Mouse (Mus musculus): ENCODE data around the gene Zbtb40. TPM values are rescaled to one million over a fixed set of nuclear protein-coding genes. Genes with fewer than 3 reads are reported as not detected.

The Zbtb40 gene
- total and polyA plus RNA-seq, 3 experiments: 2.7 to 7.1 (median 6.7) TPM

DNA sequence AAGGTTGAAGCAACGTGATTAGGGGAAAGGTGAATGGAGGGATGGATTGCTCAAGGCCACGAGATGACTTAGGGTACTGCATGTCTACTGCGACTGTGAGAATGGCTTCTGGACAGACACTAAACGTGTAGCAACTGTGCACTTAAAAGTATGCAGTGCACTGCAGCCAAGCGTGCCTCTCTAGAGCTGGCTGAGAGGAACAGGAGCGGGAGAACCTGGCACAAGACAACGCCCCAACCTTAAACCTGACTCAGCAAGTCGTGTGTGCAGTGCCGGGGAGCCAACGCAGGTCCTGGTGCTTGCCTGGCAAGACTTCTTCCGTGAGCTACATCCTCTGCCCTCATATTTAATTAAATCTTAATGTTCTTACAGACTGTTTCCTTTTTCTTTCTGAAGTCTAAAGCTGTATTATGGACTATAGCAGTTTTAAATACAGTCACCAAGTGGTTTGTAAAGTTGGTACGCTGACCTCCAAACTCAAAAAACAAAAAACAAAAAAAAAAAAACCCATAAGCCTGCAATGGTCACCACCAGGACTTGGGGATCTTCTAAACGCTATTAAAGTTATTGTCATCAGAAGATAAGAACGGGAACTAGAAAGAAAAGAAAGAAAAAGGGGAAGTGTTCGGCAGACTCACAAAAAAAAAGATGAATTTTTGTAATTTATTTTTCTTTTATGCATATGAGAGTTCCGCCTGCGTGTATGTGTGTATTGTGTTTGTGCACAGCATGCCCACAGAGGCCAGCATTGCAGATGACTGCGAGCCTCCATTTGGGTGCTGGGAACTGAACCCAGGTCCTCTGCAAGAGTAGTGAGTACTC, 33.7 kb downstream of the Zbtb40 start:
- Histone ChIP-seq H3K4me2 (ENCODE audit: insufficient read depth, low read depth, poor library complexity, severe bottlenecking) (no peak overlapping the region), H3K79me2 (replicated peaks; ENCODE audit: control insufficient read depth, extremely low read depth, insufficient read depth, poor library complexity, severe bottlenecking) (no peaks in the 10 kb centered on the region), H3K4me3 (replicated peaks in 1 of 3; ENCODE audit: low read depth in 2 of 3, low read length in 2 of 3, poor library complexity in 1 of 3) (no peak overlapping the region), H3K36me3 (replicated peaks in 1 of 2; ENCODE audit: control insufficient read depth in 1 of 2, insufficient read depth in 1 of 2, low read length in 1 of 2) (peaks cover 21 to 79% of the 10 kb centered on the region in 2 experiments), H3K4me1 (ENCODE audit: control insufficient read depth in 1 of 2, insufficient read depth in 2 of 2) (no peaks in the 10 kb centered on the region), H3K27me3 (replicated peaks) (no peaks in the 10 kb centered on the region), H3K27ac (ENCODE audit: insufficient read depth, low read depth) (no peak overlapping the region), H3K9ac (ENCODE audit: insufficient read depth, low read depth) (no peak overlapping the region), H3K9me3 (replicated peaks; ENCODE audit: low read length) (no peaks in the 10 kb centered on the region)
- DNase-seq (ENCODE audit: extremely low read depth): no peak
- in situ Hi-C loops (cut with MboI; ENCODE audit: low pct_ligation_motif_present, low pct_unique_long_range_greater_than_20kb, low sequenced_read_pairs) (no loop called here), dilution Hi-C loops (cut with MboI; ENCODE audit: extremely low pct_ligation_motif_present, extremely low pct_unique_long_range_greater_than_20kb, low sequenced_read_pairs) (no loop called here)
- no peak for TF ChIP-seq MAX (IDR thresholded peaks at IDR 0.05; ENCODE audit: low read length)
- TF ChIP-seq ZNF384 (IDR thresholded peaks at IDR 0.05; ENCODE audit: low read depth, low read length): no peak
- TF ChIP-seq TCF12 (IDR thresholded peaks at IDR 0.05; ENCODE audit: low read depth, low read length): no peak
- no peak for TF ChIP-seq NELFE (IDR thresholded peaks at IDR 0.05; ENCODE audit: low read depth, low read length)
- no peak for TF ChIP-seq CTCF (conservative IDR thresholded peaks at IDR 0.05 in 1 of 2, IDR thresholded peaks at IDR 0.05 in 1 of 2; ENCODE audit: low read depth in 2 of 2, low read length in 2 of 2)
- TF ChIP-seq SMC3 (IDR thresholded peaks at IDR 0.05; ENCODE audit: low read depth, low read length): no peak
- TF ChIP-seq MAZ (IDR thresholded peaks at IDR 0.05; ENCODE audit: low read depth, low read length): no peak
- no peak for TF ChIP-seq ZMIZ1 (IDR thresholded peaks at IDR 0.05; ENCODE audit: low read depth, low read length)
- no peak for TF ChIP-seq MYC (IDR thresholded peaks at IDR 0.05; ENCODE audit: low read depth, low read length)
- no peak for TF ChIP-seq RCOR1 (conservative IDR thresholded peaks at IDR 0.05; ENCODE audit: low read depth, low read length)
- TF ChIP-seq CHD1 (IDR thresholded peaks at IDR 0.05; ENCODE audit: low read depth, low read length): no peak
- TF ChIP-seq NRF1 (IDR thresholded peaks at IDR 0.05; ENCODE audit: low read depth, low read length): no peak
- TF ChIP-seq PAX5 (IDR thresholded peaks at IDR 0.05; ENCODE audit: low read length): no peak
- no peak for TF ChIP-seq HCFC1 (IDR thresholded peaks at IDR 0.05; ENCODE audit: low read depth, low read length)
- no peak for TF ChIP-seq UBTF (IDR thresholded peaks at IDR 0.05; ENCODE audit: low read depth, low read length)
- TF ChIP-seq GABPA (IDR thresholded peaks at IDR 0.05; ENCODE audit: insufficient replicate concordance, low read depth, low read length): no peak
- no peak for TF ChIP-seq E2F4 (IDR thresholded peaks at IDR 0.05; ENCODE audit: insufficient replicate concordance, low read depth, low read length)
- no peak for TF ChIP-seq RAD21 (IDR thresholded peaks at IDR 0.05; ENCODE audit: low read depth, low read length)
- TF ChIP-seq TBP (conservative IDR thresholded peaks at IDR 0.05; ENCODE audit: low read depth, low read length): no peak
- TF ChIP-seq JUND (conservative IDR thresholded peaks at IDR 0.05; ENCODE audit: low read depth, low read length): no peak

DNA sequence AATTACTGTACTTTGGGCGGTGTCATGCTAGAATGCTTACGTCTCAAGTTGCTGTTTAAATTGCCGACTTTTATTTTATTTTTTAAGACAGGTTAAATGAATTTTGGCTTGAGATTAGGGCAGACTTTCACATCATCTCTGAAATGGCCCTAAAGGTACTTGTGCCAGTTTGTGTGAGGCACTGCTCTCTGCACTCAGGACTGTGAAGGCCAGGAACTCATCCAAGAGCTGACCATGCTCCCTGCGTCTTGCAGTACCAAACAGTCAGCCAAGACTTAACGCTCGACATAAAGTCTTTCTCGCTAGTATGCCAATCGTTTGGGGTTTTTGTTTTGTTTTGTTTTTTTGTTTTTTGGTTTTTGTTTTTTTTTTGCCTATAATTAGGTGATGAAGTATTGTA, 34.5 kb downstream of the Zbtb40 start:
- H3K4me1 ChIP-seq (ENCODE audit: control insufficient read depth in 1 of 2, insufficient read depth in 2 of 2): no peaks in the 10 kb centered on the region
- no peaks in the 10 kb centered on the region for H3K9me3 ChIP-seq (replicated peaks; ENCODE audit: low read length)
- H3K4me3 ChIP-seq (replicated peaks in 1 of 3; ENCODE audit: low read depth in 2 of 3, low read length in 2 of 3, poor library complexity in 1 of 3): no peak overlapping the region
- in situ Hi-C loops (cut with MboI; ENCODE audit: low pct_ligation_motif_present, low pct_unique_long_range_greater_than_20kb, low sequenced_read_pairs) (no loop called here), dilution Hi-C loops (cut with MboI; ENCODE audit: extremely low pct_ligation_motif_present, extremely low pct_unique_long_range_greater_than_20kb, low sequenced_read_pairs) (no loop called here)
- no peak overlapping the region for H3K27ac ChIP-seq (ENCODE audit: insufficient read depth, low read depth)
- no peak overlapping the region for H3K9ac ChIP-seq (ENCODE audit: insufficient read depth, low read depth)
- no peak for TF ChIP-seq TBP (conservative IDR thresholded peaks at IDR 0.05; ENCODE audit: low read depth, low read length)
- no peak for TF ChIP-seq UBTF (IDR thresholded peaks at IDR 0.05; ENCODE audit: low read depth, low read length)
- TF ChIP-seq ZKSCAN1 (IDR thresholded peaks at IDR 0.05; ENCODE audit: borderline replicate concordance, low read depth, low read length): no peak
- no peak for TF ChIP-seq ZC3H11A (IDR thresholded peaks at IDR 0.05; ENCODE audit: low read depth, low read length)
- TF ChIP-seq E2F4 (IDR thresholded peaks at IDR 0.05; ENCODE audit: insufficient replicate concordance, low read depth, low read length): no peak
- TF ChIP-seq RAD21 (IDR thresholded peaks at IDR 0.05; ENCODE audit: low read depth, low read length): no peak
- no peak for TF ChIP-seq HCFC1 (IDR thresholded peaks at IDR 0.05; ENCODE audit: low read depth, low read length)
- DNase-seq (ENCODE audit: extremely low read depth): no peak
- H3K27me3 ChIP-seq (replicated peaks): no peaks in the 10 kb centered on the region
- H3K79me2 ChIP-seq (replicated peaks; ENCODE audit: control insufficient read depth, extremely low read depth, insufficient read depth, poor library complexity, severe bottlenecking): no peaks in the 10 kb centered on the region
- no peak overlapping the region for H3K4me2 ChIP-seq (ENCODE audit: insufficient read depth, low read depth, poor library complexity, severe bottlenecking)
- peaks cover 21 to 83% of the 10 kb centered on the region in 2 experiments for H3K36me3 ChIP-seq (replicated peaks in 1 of 2; ENCODE audit: control insufficient read depth in 1 of 2, insufficient read depth in 1 of 2, low read length in 1 of 2)

All from CH12.LX (cell line).